Mouse (Mus musculus) ES-E14 (cell line): ENCODE results near the gene Hist1h2ba. TPM values are rescaled to one million over a fixed set of nuclear protein-coding genes. Genes with fewer than 3 reads are reported as not detected.

Experiments used
- DNase-seq: peaks from one replicate; pipeline ENCODE4 v3.0.0-alpha.2; 2013; ENCODE audit warnings: low read depth, low spot score
- H3K27ac ChIP-seq: 2 replicates; pipeline ENCODE4 v1.5.1; 2012; ENCODE audit warnings: low read depth, mild to moderate bottlenecking, low read length, moderate library complexity, mixed read lengths; ENCODE audit not compliant: poor library complexity, insufficient read depth, severe bottlenecking
- H3K36me3 ChIP-seq: 2 replicates; pipeline ENCODE4 v1.6.1; 2012; ENCODE audit warnings: mild to moderate bottlenecking, low read length, moderate library complexity, mixed read lengths; ENCODE audit not compliant: control insufficient read depth, poor library complexity, insufficient read depth, severe bottlenecking
- H3K4me1 ChIP-seq, 2 experiments: fragments of 150-350 bp in 1 of 2; sonication (generic) in 1 of 2; 2 replicates each; pipeline ENCODE4 v1.6.1; 2012; ENCODE audit warnings: low read length in 2 of 2, mild to moderate bottlenecking in 1 of 2, mixed read lengths in 1 of 2; ENCODE audit not compliant: control insufficient read depth in 2 of 2, insufficient read depth in 2 of 2, poor library complexity in 1 of 2
- H3K4me3 ChIP-seq, 2 experiments: fragments of 150-350 bp in 1 of 2; sonication (generic) in 1 of 2; 2 replicates each; pipeline ENCODE4 v1.5.1; 2012; ENCODE audit warnings: low read length in 2 of 2, low read depth in 1 of 2, mild to moderate bottlenecking in 1 of 2, mixed read lengths in 1 of 2; ENCODE audit not compliant: insufficient read depth in 1 of 2, poor library complexity in 1 of 2, severe bottlenecking in 1 of 2
- H3K9ac ChIP-seq: 2 replicates; pipeline ENCODE4 v1.6.1; 2012; ENCODE audit warnings: low read depth, mild to moderate bottlenecking, low read length, mixed read lengths; ENCODE audit not compliant: poor library complexity, insufficient read depth, severe bottlenecking
- H3K9me3 ChIP-seq: fragments of 150-350 bp; sonication (generic); 2 replicates; pipeline ENCODE4 v1.6.1; 2012; ENCODE audit warnings: low read depth, mild to moderate bottlenecking, low read length; ENCODE audit not compliant: control insufficient read depth, insufficient read depth
- CHD2 ChIP-seq: IDR thresholded peaks from 2 replicates; pipeline ENCODE4 v1.6.1; 2014; ENCODE audit warnings: mild to moderate bottlenecking, low read depth, low read length, inconsistent platforms
- HCFC1 ChIP-seq: IDR thresholded peaks from 2 replicates; pipeline ENCODE4 v1.6.1; 2012; ENCODE audit warnings: low read length, inconsistent platforms, borderline replicate concordance; ENCODE audit not compliant: insufficient read depth
- MAFK ChIP-seq: IDR thresholded peaks from 2 replicates; pipeline ENCODE4 v1.6.1; 2014; ENCODE audit warnings: mild to moderate bottlenecking, low read depth, low read length, inconsistent platforms; ENCODE audit not compliant: insufficient read depth
- ZC3H11A ChIP-seq: IDR thresholded peaks from 2 replicates; pipeline ENCODE4 v1.6.1; 2012; ENCODE audit warnings: low read depth, mild to moderate bottlenecking, inconsistent platforms, low read length, borderline replicate concordance
- ZNF384 ChIP-seq: IDR thresholded peaks from 2 replicates; pipeline ENCODE4 v1.6.1; 2012; ENCODE audit warnings: low read depth, low read length, inconsistent platforms
- in situ Hi-C, 2 experiments: fragments of 600-800 bp; cut with MboI; formaldehyde crosslinking; loops; one replicate each; pipeline ENCODE4 v1.15.1; 2025; ENCODE audit warnings: low sequenced_read_pairs in 2 of 2, inconsistent platforms in 1 of 2; ENCODE audit not compliant: unreplicated experiment in 2 of 2
- total RNA-seq: library from RNA; depleted of rRNA; stranded (reverse); fragments of 300-350 nt; gene quantifications from 2 replicates; pipeline ENCODE4 v1.2.3, GENCODE M21; 2012

Hist1h2ba gene
- total RNA-seq, 1 experiment: 67.4 TPM

GRCm38 (mm10) chr13:23914376-23915167 lies 19.4 kb downstream of the Hist1h2ba start, which contains the start of gene Slc17a4:
TSS of gene Slc17a4 (minus strand) at chr13:23915009.
- no peak for DNase-seq
- in situ Hi-C loops: no loop called here
- TF ChIP-seq ZC3H11A (no peak), ZNF384 (no peak), MAFK (no peak), HCFC1 (no peak), CHD2 (no peak)
- Histone ChIP-seq H3K9me3 (no peaks in the 10 kb centered on the region), H3K4me1 (no peaks in the 10 kb centered on the region), H3K27ac (no peak within 1 kb of the TSS), H3K9ac (no peak within 1 kb of the TSS), H3K4me3 (no peak within 1 kb of the TSS), H3K36me3 (no peaks in the 10 kb centered on the region)

- H3K9ac ChIP-seq: no peak overlapping the region
- no peaks in the 10 kb centered on the region for H3K9me3 ChIP-seq
- no peak overlapping the region for H3K27ac ChIP-seq
- TF ChIP-seq ZNF384 (no peak), HCFC1 (no peak), CHD2 (no peak), ZC3H11A (no peak), MAFK (no peak)
- no peak for DNase-seq
- H3K36me3 ChIP-seq: no peaks in the 10 kb centered on the region
- in situ Hi-C loops: no loop called here
- no peak overlapping the region for H3K4me3 ChIP-seq
- no peaks in the 10 kb centered on the region for H3K4me1 ChIP-seq
These were observed 20.1 kb downstream of the Hist1h2ba start for GRCm38 (mm10) chr13:23913791-23914306.

DNA sequence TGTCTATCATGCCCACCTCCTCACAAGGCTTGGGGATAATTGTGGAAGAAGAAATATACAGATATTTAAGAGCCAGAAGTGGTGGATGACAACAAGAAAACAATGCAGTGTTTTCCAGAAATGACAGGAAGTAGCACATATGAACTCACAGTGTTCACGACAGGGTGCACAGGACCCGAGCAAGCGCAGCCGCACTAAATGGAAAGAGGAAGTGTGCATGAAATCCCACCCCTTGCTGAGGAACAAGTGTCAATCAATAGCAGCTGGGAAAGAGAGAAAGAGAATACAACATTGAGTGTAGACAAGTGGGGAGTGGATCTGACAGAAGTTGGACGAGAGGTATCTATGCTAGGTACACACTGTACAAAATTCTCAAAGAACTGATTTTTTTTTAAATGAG lies 22.6 kb downstream of the Hist1h2ba start:
- Histone ChIP-seq H3K9ac (no peak overlapping the region), H3K4me3 (no peak overlapping the region), H3K27ac (no peak overlapping the region), H3K4me1 (no peaks in the 10 kb centered on the region), H3K9me3 (no peaks in the 10 kb centered on the region), H3K36me3 (no peaks in the 10 kb centered on the region)
- TF ChIP-seq MAFK (no peak), HCFC1 (no peak)
- no peak for DNase-seq
- in situ Hi-C loops: no loop called here

DNA sequence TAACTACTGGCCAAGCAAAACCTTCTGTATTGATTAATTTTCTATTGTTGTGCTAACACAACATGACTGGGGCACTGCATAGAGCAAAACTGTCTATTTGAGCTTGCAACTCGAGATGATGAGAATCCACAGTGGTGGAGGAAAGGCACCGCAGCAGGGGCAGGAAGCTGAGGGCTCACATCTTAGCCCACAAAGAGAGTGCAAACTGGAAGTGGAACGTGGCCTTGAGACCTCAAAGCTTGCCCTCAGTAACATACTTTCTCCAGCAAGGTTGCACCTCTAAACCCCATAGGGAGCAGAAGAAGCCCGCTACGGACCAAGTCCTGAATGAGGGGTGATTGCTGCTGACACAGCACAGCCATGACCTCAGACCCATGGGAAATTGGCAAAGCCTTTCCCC lies 23.8 kb downstream of the Hist1h2ba start:
- no peak overlapping the region for H3K27ac ChIP-seq
- no peak overlapping the region for H3K9ac ChIP-seq
- no peaks in the 10 kb centered on the region for H3K36me3 ChIP-seq
- H3K4me3 ChIP-seq: no peak overlapping the region
- no peaks in the 10 kb centered on the region for H3K4me1 ChIP-seq
- DNase-seq: no peak
- in situ Hi-C loops: no loop called here
- TF ChIP-seq MAFK (no peak), HCFC1 (no peak), ZNF384 (no peak), ZC3H11A (no peak), CHD2 (no peak)
- no peaks in the 10 kb centered on the region for H3K9me3 ChIP-seq

DNA sequence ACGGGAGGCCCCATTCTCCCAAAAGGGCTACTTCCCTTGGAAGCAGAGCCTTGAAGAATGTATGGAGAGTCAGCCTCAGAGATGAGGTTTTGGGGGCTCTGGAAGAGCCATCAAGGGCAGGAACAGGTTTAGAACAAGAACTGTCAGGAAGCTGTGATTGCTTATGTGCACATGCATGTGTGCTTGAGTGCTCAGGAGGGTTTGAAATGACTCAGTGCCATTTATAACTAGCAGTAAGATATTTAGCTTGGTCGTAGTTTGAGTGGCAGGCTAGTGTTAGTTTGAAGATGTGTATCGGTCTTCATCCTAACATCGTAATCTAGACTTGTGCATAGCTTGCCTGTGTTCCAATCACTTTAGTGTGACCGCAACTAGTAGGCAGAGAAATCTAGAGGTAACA lies 27.1 kb downstream of the Hist1h2ba start:
- TF ChIP-seq ZC3H11A (no peak), MAFK (no peak), CHD2 (no peak), HCFC1 (no peak), ZNF384 (no peak)
- Histone ChIP-seq H3K9me3 (no peaks in the 10 kb centered on the region), H3K9ac (no peak overlapping the region), H3K36me3 (no peaks in the 10 kb centered on the region), H3K4me3 (no peak overlapping the region), H3K27ac (no peak overlapping the region), H3K4me1 (no peaks in the 10 kb centered on the region)
- no peak for DNase-seq
- in situ Hi-C loops: no loop called here
